Mouse (Mus musculus) cerebellum, adult 2 months (tissue): ENCODE data around the gene Fam43a.

Experiments
- CTCF ChIP-seq: fragments of 200-500 bp; IDR thresholded peaks from 2 replicates; pipeline ENCODE4 v1.5.1; 2011; ENCODE audit warnings: low read depth, mild to moderate bottlenecking, control low read depth, low read length, moderate library complexity, borderline replicate concordance; ENCODE audit not compliant: insufficient read depth
- POLR2A ChIP-seq: fragments of 200-500 bp; IDR thresholded peaks from 2 replicates; pipeline ENCODE4 v1.6.1; 2011; ENCODE audit warnings: low read length, control low read depth, borderline replicate concordance; ENCODE audit not compliant: insufficient read depth

DNA sequence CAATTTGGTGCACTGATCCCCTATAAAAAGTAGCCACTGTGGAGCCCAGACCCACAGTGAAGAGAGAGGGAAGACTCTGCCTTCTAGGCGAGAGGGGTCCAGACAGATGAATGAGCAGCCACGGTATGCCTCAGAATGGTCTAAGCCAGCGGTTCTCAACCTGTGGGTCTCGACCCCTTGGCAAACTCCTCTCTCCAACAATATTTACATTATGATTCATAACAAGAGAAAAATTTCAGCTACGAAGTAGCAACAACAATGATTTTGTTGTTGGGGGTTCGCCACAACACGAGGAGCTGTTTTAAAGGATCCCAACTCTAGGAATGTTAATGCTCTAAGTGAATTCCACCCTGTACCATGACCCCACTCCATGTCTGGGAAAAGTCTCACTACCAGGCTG is 13.6 kb downstream of the Fam43a start:
- no peak for TF ChIP-seq POLR2A
- no peak for TF ChIP-seq CTCF
